Mouse (Mus musculus): ENCODE measurements around the gene Zmynd8. TPM values are rescaled to one million over a fixed set of nuclear protein-coding genes. Genes with fewer than 3 reads are reported as not detected.

Gene Zmynd8
- polyA plus RNA-seq, 1 experiment = 85.5 TPM

GRCm38 (mm10) chr2:165888396-165888795 lies 10.4 kb downstream of the Zmynd8 start:
- WGBS = 19% methylated on average over 13 of the region's 13 CpGs
- peak; percentile 73 to 76 for DNase-seq
- peaks cover 60% of the 10 kb centered on the region for H3K4me1 ChIP-seq (ENCODE audit: control insufficient read depth, insufficient read depth, low read length)
- H3K4me3 ChIP-seq (replicated peaks; ENCODE audit: insufficient read depth, low read depth, low read length) = no peak overlapping the region
- H3K27me3 ChIP-seq (ENCODE audit: control insufficient read depth, insufficient read depth, low read length) = no peaks in the 10 kb centered on the region
- TF ChIP-seq CTCF (IDR thresholded peaks at IDR 0.05; ENCODE audit: borderline replicate concordance, insufficient read depth, low read depth, low read length) (no peak), POLR2A (IDR thresholded peaks at IDR 0.05; ENCODE audit: borderline replicate concordance, insufficient read depth, low read length) (no peak)
- H3K27ac ChIP-seq (ENCODE audit: insufficient read depth, low read length) = peak overlapping the region; percentile 76

- Histone ChIP-seq H3K27ac (ENCODE audit: insufficient read depth, low read length) (peak overlapping the region; percentile 90), H3K4me1 (ENCODE audit: control insufficient read depth, insufficient read depth, low read length) (peaks cover 71% of the 10 kb centered on the region), H3K27me3 (ENCODE audit: control insufficient read depth, insufficient read depth, low read length) (no peaks in the 10 kb centered on the region), H3K4me3 (replicated peaks; ENCODE audit: insufficient read depth, low read depth, low read length) (no peak overlapping the region)
- peak; percentile 39 to 66 for DNase-seq
- no peak for TF ChIP-seq CTCF (IDR thresholded peaks at IDR 0.05; ENCODE audit: borderline replicate concordance, insufficient read depth, low read depth, low read length)
- TF ChIP-seq POLR2A (IDR thresholded peaks at IDR 0.05; ENCODE audit: borderline replicate concordance, insufficient read depth, low read length) = no peak
- 17% methylated on average over 24 of the region's 25 CpGs for WGBS
Measured at GRCm38 (mm10) chr2:165886857-165887628, 11.8 kb downstream of the Zmynd8 start.

GRCm38 (mm10) chr2:165886482-165886856 lies 12.3 kb downstream of the Zmynd8 start:
- DNase-seq = peak; percentile 68 to 79
- Histone ChIP-seq H3K27me3 (ENCODE audit: control insufficient read depth, insufficient read depth, low read length) (no peaks in the 10 kb centered on the region), H3K4me3 (replicated peaks; ENCODE audit: insufficient read depth, low read depth, low read length) (no peak overlapping the region), H3K4me1 (ENCODE audit: control insufficient read depth, insufficient read depth, low read length) (peaks cover 77% of the 10 kb centered on the region), H3K27ac (ENCODE audit: insufficient read depth, low read length) (peak overlapping the region; percentile 90)
- WGBS = 5% methylated on average over 3 of the region's 3 CpGs
- no peak for TF ChIP-seq CTCF (IDR thresholded peaks at IDR 0.05; ENCODE audit: borderline replicate concordance, insufficient read depth, low read depth, low read length)
- no peak for TF ChIP-seq POLR2A (IDR thresholded peaks at IDR 0.05; ENCODE audit: borderline replicate concordance, insufficient read depth, low read length)

GRCm38 (mm10) chr2:165885951-165886320 lies 12.9 kb downstream of the Zmynd8 start:
- Histone ChIP-seq H3K27ac (ENCODE audit: insufficient read depth, low read length) (peak overlapping the region; percentile 90), H3K4me1 (ENCODE audit: control insufficient read depth, insufficient read depth, low read length) (peaks cover 81% of the 10 kb centered on the region), H3K4me3 (replicated peaks; ENCODE audit: insufficient read depth, low read depth, low read length) (no peak overlapping the region), H3K27me3 (ENCODE audit: control insufficient read depth, insufficient read depth, low read length) (no peaks in the 10 kb centered on the region)
- peak in 1 of 2 experiments; percentile 30 for DNase-seq
- WGBS = 34% methylated on average over 4 of the region's 4 CpGs
- TF ChIP-seq POLR2A (IDR thresholded peaks at IDR 0.05; ENCODE audit: borderline replicate concordance, insufficient read depth, low read length) (no peak), CTCF (IDR thresholded peaks at IDR 0.05; ENCODE audit: borderline replicate concordance, insufficient read depth, low read depth, low read length) (no peak)

- 24% methylated on average over 17 of the region's 17 CpGs for WGBS
- DNase-seq = peak; percentile 61 to 65
Measured at GRCm38 (mm10) chr2:165885225-165885950, 13.4 kb downstream of the Zmynd8 start.

GRCm38 (mm10) chr2:165884577-165885224 lies 14.1 kb downstream of the Zmynd8 start:
- DNase-seq = peak; percentile 96 to 99
- H3K27ac ChIP-seq (ENCODE audit: insufficient read depth, low read length) = peak overlapping the region; percentile 90
- H3K4me1 ChIP-seq (ENCODE audit: control insufficient read depth, insufficient read depth, low read length) = peaks cover 83% of the 10 kb centered on the region
- no peaks in the 10 kb centered on the region for H3K27me3 ChIP-seq (ENCODE audit: control insufficient read depth, insufficient read depth, low read length)
- H3K4me3 ChIP-seq (replicated peaks; ENCODE audit: insufficient read depth, low read depth, low read length) = peak overlapping the region; percentile 16
- 16% methylated on average over 21 of the region's 21 CpGs for WGBS
- TF ChIP-seq POLR2A (IDR thresholded peaks at IDR 0.05; ENCODE audit: borderline replicate concordance, insufficient read depth, low read length) (no peak), CTCF (IDR thresholded peaks at IDR 0.05; ENCODE audit: borderline replicate concordance, insufficient read depth, low read depth, low read length) (no peak)

More at GRCm38 (mm10) chr2:165885225-165885950, 13.4 kb downstream of the Zmynd8 start:
- Histone ChIP-seq H3K27me3 (ENCODE audit: control insufficient read depth, insufficient read depth, low read length) (no peaks in the 10 kb centered on the region), H3K27ac (ENCODE audit: insufficient read depth, low read length) (peak overlapping the region; percentile 90), H3K4me1 (ENCODE audit: control insufficient read depth, insufficient read depth, low read length) (peaks cover 85% of the 10 kb centered on the region), H3K4me3 (replicated peaks; ENCODE audit: insufficient read depth, low read depth, low read length) (no peak overlapping the region)
- no peak for TF ChIP-seq CTCF (IDR thresholded peaks at IDR 0.05; ENCODE audit: borderline replicate concordance, insufficient read depth, low read depth, low read length)
- TF ChIP-seq POLR2A (IDR thresholded peaks at IDR 0.05; ENCODE audit: borderline replicate concordance, insufficient read depth, low read length) = no peak

- Histone ChIP-seq H3K27ac (ENCODE audit: insufficient read depth, low read length) (peak overlapping the region; percentile 90), H3K4me3 (replicated peaks; ENCODE audit: insufficient read depth, low read depth, low read length) (peak overlapping the region; percentile 16), H3K4me1 (ENCODE audit: control insufficient read depth, insufficient read depth, low read length) (peaks cover 78% of the 10 kb centered on the region), H3K27me3 (ENCODE audit: control insufficient read depth, insufficient read depth, low read length) (no peaks in the 10 kb centered on the region)
- DNase-seq = peak; percentile 63 to 66
- TF ChIP-seq CTCF (IDR thresholded peaks at IDR 0.05; ENCODE audit: borderline replicate concordance, insufficient read depth, low read depth, low read length) = no peak
- peak; percentile 24; the same call in 1 of the 2 replicates for TF ChIP-seq POLR2A (IDR thresholded peaks at IDR 0.05; ENCODE audit: borderline replicate concordance, insufficient read depth, low read length)
- 15% methylated on average over 11 of the region's 11 CpGs for WGBS
Measured at GRCm38 (mm10) chr2:165883846-165884576, 14.8 kb downstream of the Zmynd8 start.
